Mouse (Mus musculus) bone marrow macrophage, adult 2 months (primary cell): ENCODE measurements around the gene 1700017D01Rik.

ENCODE experiments used
- CTCF ChIP-seq: IDR thresholded peaks from 2 replicates; pipeline ENCODE4 v1.5.1; 2012; ENCODE audit warnings: low read depth, mild to moderate bottlenecking, low read length, moderate library complexity
- POLR2A ChIP-seq: IDR thresholded peaks from 2 replicates; pipeline ENCODE4 v1.6.1; 2012; ENCODE audit warnings: mild to moderate bottlenecking, low read depth, low read length, borderline replicate concordance

DNA sequence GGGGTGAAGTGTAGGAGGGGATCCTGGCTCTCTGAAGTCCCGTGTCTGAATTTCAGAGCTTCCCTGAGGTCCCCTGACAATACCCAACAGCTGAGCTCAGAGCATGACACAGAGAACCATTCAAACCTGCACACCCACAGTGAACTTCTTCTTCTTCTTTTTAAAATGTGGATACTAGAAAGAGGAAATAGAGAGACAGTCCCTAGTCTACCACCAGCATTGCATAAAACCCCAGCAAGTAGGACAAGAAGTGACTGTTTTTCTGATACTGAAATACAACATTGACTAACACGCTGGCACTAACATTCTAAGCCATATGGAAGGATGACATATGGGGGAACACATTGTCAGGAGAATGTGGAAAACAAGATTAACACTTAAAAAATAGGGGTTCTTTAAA lies 11.3 kb downstream of the 1700017D01Rik start:
- no peak for TF ChIP-seq POLR2A
- TF ChIP-seq CTCF, result no peak
